Mouse (Mus musculus): Measurements from ENCODE around the gene Pyroxd2.
A peak's percentile ranks its signal among the peaks of the same experiment; 100 is the strongest.

The Pyroxd2 gene

DNA sequence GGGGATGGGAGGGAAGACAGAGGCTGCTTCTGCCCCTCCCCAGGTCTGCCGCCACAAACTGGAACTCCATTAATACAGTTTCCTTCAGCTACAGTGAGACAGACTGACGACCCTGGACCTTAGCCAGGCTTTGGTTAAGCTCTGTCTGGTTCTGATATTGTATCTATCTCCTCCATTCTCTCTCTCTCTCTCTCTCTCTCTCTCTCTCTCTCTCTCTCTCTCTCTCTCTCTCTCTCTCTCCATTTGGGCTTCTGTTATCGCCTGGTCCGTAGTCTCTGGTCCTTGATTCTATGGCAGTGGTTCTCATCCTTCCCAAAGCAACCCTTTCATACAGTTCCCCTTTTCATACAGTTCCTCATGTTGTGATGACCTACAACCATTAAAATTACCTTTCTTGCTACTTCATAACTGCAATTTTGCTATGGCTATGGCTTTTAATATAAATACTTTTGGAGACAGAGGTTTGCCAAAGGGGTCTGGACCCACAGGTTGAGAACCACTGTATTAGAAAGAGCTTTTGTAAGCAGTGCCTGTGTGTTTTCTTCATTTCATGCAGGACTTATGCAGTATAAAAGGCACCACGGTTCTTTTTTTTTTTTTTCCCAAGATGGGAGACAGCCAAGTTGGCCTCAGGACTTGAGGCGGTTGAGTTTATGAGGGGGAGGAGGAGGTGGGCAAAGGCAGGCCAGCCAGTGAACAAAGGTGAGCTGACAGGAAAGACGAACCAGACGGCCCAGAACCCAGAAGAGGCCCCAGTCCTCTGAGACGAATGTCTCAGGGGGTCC, 7.3 kb downstream of the Pyroxd2 start:
- DNase-seq = no peak

GRCm38 (mm10) chr19:42744162-42744586, 8.4 kb downstream of the Pyroxd2 start:
- DNase-seq = peak; percentile 61 to 65

GRCm38 (mm10) chr19:42743261-42743660, 9.3 kb downstream of the Pyroxd2 start:
- no peak for DNase-seq

GRCm38 (mm10) chr19:42741884-42742283, 10.7 kb downstream of the Pyroxd2 start:
- no peak for DNase-seq

GRCm38 (mm10) chr19:42740163-42740899, 12.2 kb downstream of the Pyroxd2 start:
- no peak for DNase-seq

DNA sequence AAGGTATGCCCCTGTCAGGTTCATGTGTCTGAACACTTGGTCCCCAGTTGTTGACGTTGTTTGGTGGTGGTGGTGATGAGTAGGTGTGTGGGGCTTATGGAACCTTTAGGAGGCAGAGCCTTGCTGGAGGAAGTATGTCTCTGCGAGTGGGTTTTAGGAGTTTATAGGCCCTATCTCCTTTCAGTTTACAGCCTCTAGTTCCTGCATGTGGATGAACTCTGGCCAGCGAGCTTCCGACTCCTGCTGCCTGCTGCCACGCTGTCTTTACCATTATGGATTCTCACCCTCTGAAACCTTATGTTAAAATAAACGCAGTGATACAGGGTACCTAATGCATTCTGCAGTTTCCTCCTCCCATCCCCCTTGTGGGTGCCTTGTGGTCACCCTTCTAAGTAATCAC, 12.8 kb downstream of the Pyroxd2 start:
- DNase-seq = no peak

DNA sequence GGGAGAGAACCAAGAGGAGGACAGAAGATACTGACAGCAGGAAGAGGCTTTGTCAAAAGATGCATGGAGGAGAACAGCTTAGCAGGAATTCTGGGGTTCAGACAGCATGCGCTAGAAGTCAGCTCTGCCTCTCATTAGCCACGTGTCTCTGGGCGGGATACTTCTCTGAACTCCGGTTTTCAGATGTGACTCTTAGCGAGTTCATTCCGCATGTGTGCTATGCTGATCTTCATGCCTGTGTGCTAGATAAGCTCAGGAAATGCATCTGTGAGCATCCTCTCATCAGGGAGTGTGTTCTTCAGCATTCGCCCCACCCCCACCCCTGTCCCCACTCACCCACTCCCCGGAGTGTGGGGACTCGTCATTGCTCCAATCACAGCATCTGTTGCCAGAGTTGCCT, 14.8 kb downstream of the Pyroxd2 start:
- no peak for DNase-seq

DNA sequence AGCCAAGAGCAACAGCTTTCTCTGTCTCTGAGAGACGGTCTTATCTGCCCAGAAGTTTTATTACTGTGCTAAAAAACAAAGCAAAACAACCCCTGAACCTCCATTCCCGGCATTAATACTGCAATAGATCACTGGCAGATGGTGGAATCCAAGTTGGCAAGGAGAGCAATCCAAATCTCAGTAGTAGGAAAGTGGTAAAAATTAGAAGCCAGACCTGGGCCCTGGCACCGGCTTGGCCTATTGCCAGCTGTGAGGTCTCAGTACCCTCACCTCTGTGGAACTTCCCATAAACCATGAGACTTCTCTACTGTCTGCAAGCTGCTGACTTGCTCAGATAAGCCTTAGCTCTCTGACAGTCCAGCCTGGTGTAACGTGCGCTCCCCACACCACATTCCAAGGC, 17.6 kb downstream of the Pyroxd2 start:
- peak; percentile 28 to 48 for DNase-seq

GRCm38 (mm10) chr19:42727424-42727823, 25.2 kb downstream of the Pyroxd2 start:
- no peak for DNase-seq

DNA sequence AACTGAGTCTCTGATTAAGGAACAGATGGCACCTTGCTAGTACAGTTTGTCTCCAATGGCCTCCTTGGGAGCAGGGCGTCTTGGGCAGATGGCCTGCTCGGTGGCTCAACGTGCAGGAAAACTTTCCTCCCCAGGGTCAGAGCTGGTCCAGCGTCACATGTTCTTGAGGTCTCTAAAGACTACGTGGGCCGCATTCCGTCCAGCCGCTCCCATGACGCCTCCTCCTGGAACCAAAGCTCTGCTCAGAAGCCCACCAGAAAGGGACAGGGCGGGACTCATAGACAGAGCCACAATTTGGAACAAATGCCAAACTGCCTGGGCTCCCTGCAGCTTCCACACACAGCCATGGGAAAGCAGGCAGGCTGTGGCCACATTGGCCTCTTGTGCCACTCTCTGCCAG, 25.8 kb downstream of the Pyroxd2 start:
- peak; percentile 70 to 75 for DNase-seq

GRCm38 (mm10) chr19:42725973-42726350, 26.6 kb downstream of the Pyroxd2 start:
- DNase-seq = no peak

GRCm38 (mm10) chr19:42725056-42725972, 27.3 kb downstream of the Pyroxd2 start:
- no peak for DNase-seq

GRCm38 (mm10) chr19:42723302-42723701, 29.3 kb downstream of the Pyroxd2 start:
- DNase-seq = no peak

DNA sequence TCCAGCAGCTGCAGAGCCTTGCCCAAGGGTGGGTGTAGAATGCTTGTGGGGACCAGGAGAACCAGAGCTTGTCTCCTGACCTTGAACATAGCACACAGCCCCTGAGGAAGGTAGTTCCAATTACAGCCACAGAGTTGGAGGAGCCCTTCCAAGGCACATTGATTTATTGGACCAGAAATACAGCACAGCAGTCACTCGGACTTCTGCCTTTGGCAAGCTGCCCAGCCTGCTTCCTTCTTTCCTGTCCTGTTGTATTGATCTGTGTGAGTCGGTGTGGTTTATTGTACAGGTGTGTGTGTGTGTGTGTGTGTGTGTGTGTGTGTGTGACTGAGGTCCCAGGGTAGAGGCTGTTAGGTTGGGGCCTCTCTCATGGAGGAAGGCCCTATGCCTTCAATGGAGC, 30.1 kb downstream of the Pyroxd2 start:
- DNase-seq = no peak

GRCm38 (mm10) chr19:42718101-42718500, 34.5 kb downstream of the Pyroxd2 start:
- no peak for DNase-seq

- no peak for DNase-seq
These were observed 34.9 kb downstream of the Pyroxd2 start for GRCm38 (mm10) chr19:42717668-42718067.

GRCm38 (mm10) chr19:42716507-42716906, 36.1 kb downstream of the Pyroxd2 start:
- DNase-seq = no peak

- no peak for DNase-seq
These were observed 38.8 kb downstream of the Pyroxd2 start for GRCm38 (mm10) chr19:42713770-42714169.

- DNase-seq = peak; percentile 17 to 36
These were observed 53.1 kb downstream of the Pyroxd2 start for GRCm38 (mm10) chr19:42699426-42699825.

- no peak for DNase-seq
These were observed 54.0 kb downstream of the Pyroxd2 start for GRCm38 (mm10) chr19:42698576-42698975.

- DNase-seq = no peak
These were observed 55.2 kb downstream of the Pyroxd2 start for GRCm38 (mm10) chr19:42697336-42697735.

DNA sequence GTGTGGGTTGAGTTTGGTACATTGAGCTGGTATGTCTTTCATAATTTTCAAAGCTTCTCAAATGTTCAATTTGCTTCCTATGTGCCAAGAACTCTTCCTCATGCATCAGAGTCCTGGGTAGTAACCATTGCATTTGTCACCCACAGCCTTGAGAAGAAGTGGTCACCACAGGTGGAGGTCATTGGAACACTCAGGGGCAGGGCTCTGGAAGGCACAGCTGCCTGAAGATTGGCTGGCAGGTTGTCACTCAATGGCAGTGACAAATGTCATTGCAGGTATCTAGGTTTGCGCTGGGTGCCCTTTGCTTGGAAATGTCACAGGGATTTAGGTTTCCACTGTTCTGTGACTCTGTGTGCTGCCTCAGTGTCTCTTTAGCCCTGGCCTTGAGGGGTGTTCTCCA, 62.3 kb downstream of the Pyroxd2 start:
- no peak for DNase-seq

DNA sequence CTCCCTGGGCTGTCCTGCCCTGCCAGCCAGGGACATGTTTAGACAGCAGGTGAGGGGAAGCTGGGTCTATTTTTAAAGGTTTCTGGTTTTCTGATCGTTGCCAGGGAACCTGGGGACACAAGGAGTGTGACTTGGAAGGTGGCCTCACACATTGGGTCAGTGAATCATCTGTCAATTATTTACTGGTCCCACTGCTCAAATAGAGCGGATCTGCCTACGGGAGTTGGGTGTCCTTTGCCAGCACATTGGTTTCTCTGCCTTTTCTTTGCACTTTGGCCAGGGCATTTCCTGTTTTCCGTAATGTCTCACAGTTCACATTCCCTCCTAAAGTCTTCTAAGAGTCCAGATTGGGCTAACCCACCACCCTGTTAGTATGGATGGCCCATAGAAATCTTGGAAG, 62.8 kb downstream of the Pyroxd2 start:
- no peak for DNase-seq
